24 mouse cellular contexts compared by ENCODE assay signal in genomic region chr11:109392601-109393000, GRCm38 (mm10). TPM values are rescaled to one million over a fixed set of nuclear protein-coding genes. Genes with fewer than 3 reads are reported as not detected.
DNase-seq lines count a peak whose midpoint lies in the region; TF ChIP-seq lines count a peak whose summit lies in the region.
"Had no signal": no experiment of that assay in that cellular context is flagged by ENCODE, and none has a peak within 500 bp of the region (broad histone marks: within the 10 kb centered on the region; RNA-seq: fewer than 3 reads in every experiment).

No protein-coding gene starts in this region.

- DNase-seq in adrenal gland, adult (ENCODE audit: inconsistent age in 2 of 2, low spot score in 1 of 2), result peak; percentile 46 to 71
- no peak for DNase-seq in adrenal gland, adult 8-10 months
- peak; percentile 40 to 53 for DNase-seq in adrenal gland, postnatal 36 days
- no peak for DNase-seq in adrenal gland, postnatal 25 days
- DNase-seq in left cerebral cortex, adult 2 months (ENCODE audit: extremely low spot score in 1 of 2, low spot score in 2 of 2), result no peak
- no peak for DNase-seq in left cerebral cortex, postnatal 14 days (ENCODE audit: low spot score in 2 of 2)
- DNase-seq: cerebellum, adult 11-12 months; cerebellum, adult 8-10 months; cerebellum, postnatal 10 days; cerebellum, postnatal 36 days; embryo, embryonic 11 days; gastrocnemius, postnatal 14 days; heart, adult 11 months had no signal

- no peak for TF ChIP-seq CTCF in left cerebral cortex, adult 2 months (IDR thresholded peaks at IDR 0.05)

- peak overlapping the region; percentile 24; the same call in 1 of the 2 replicates for H3K27ac ChIP-seq in left cerebral cortex, adult 2 months
- H3K27ac ChIP-seq: embryonic facial prominence, embryonic 10.5 days; embryonic facial prominence, embryonic 13.5 days; forebrain, embryonic 12.5 days; forebrain, embryonic 15.5 days; hindbrain, embryonic 12.5 days; hindbrain, embryonic 15.5 days had no signal

- H3K4me3 ChIP-seq in left cerebral cortex, adult 2 months, result no peak overlapping the region
- H3K4me3 ChIP-seq: embryonic facial prominence, embryonic 10.5 days; embryonic facial prominence, embryonic 13.5 days; erythroblast, embryonic 14.5 days; forebrain, embryonic 12.5 days; forebrain, embryonic 15.5 days; hindbrain, embryonic 12.5 days; hindbrain, embryonic 15.5 days had no signal

- intact Hi-C loops in left cerebral cortex, adult 2 months (cut with DNase I), result no loop called here
- intact Hi-C loops in left cerebral cortex, postnatal 14 days (cut with DNase I), result no loop called here

RNA-seq across cellular contexts. Expression of gene 9930022D16Rik, which starts 21.1 kb away (rescaled TPM):
- not detected for total RNA-seq in adrenal gland, adult 8-10 months (2022)
- not detected for total RNA-seq in adrenal gland, postnatal 36 days (2021)
- total RNA-seq in adrenal gland, postnatal 25 days (2021), result not detected in 2 replicates
- not detected for total RNA-seq in left cerebral cortex, adult 2 months (2021)
- total RNA-seq in left cerebral cortex, postnatal 14 days (2021), result not detected
- total RNA-seq: ES-E14; gastrocnemius, postnatal 14 days; gastrocnemius, postnatal 4 days; heart, adult 8-10 months; heart, postnatal 25 days had no signal

RNA-seq across cellular contexts. Expression of gene Gna13, which starts 30.0 kb away (rescaled TPM):
- total RNA-seq in adrenal gland, adult 8-10 months (2022), result 10 to 100 TPM; 65.1 to 70.3 (median 68.0) TPM
- total RNA-seq in adrenal gland, postnatal 36 days (2021), result 10 to 100 TPM; 65.2 to 70.7 TPM
- 52.6 and 68.3 TPM in 2 replicates for total RNA-seq in adrenal gland, postnatal 25 days (2021)
- total RNA-seq in left cerebral cortex, adult 2 months (2021), result 10 to 100 TPM; 45.0 to 47.7 TPM
- 10 to 100 TPM; 41.8 to 45.6 TPM for total RNA-seq in left cerebral cortex, postnatal 14 days (2021)

RNA-seq across cellular contexts. Expression of gene Amz2, which starts 33.1 kb away (rescaled TPM):
- 10 to 100 TPM; 42.2 to 58.0 (median 49.0) TPM for total RNA-seq in adrenal gland, adult 8-10 months (2022)
- total RNA-seq in adrenal gland, postnatal 36 days (2021), result 10 to 100 TPM; 36.7 to 49.2 TPM
- 41.9 and 53.9 TPM in 2 replicates for total RNA-seq in adrenal gland, postnatal 25 days (2021)
- total RNA-seq in left cerebral cortex, adult 2 months (2021), result 10 to 100 TPM; 49.5 TPM
- 10 to 100 TPM; 61.9 to 62.2 TPM for total RNA-seq in left cerebral cortex, postnatal 14 days (2021)

Comparison
In these comparisons a context has a peak if more than half of its experiments do, and no peak if none do; other contexts are left out.
1. DNase-seq: peak in adrenal gland, adult (2 of 2) and adrenal gland, postnatal 36 days (2 of 2); none in adrenal gland, adult 8-10 months (single experiment), adrenal gland, postnatal 25 days (single experiment), left cerebral cortex, adult 2 months (0 of 2) and left cerebral cortex, postnatal 14 days (0 of 2).